Comparison of ENCODE assay signal across 13 mouse cellular contexts in the genomic region with DNA sequence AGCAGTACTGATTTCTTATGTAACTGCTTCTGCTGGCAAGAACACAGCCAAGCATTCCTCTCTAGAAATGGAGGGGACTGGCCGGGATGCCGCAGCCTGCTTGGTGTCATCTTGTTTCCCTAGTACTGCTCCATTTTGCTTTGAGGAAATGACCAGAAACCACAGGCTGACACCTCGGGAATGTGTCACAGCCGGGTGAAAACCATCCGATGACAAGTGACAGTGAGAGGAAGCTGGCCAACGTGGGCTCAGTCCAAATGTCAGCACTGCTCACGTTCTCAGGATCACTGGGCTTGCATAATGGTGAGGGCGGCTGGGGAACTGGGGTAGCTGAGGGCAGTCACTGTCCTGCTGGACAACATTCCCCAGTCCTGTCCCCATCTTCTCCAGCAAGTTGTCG. TPM values are rescaled to one million over a fixed set of nuclear protein-coding genes. Genes with fewer than 3 reads are reported as not detected.
DNase-seq lines count a peak whose midpoint lies in the region; ATAC-seq and TF ChIP-seq lines count a peak whose summit lies in the region.
"Had no signal": no experiment of that assay in that cellular context is flagged by ENCODE, and none has a peak within 500 bp of the region (broad histone marks: within the 10 kb centered on the region; RNA-seq: fewer than 3 reads in every experiment).

No protein-coding gene starts in this region.

- no peak for ATAC-seq in kidney, embryonic 14.5 days (ENCODE audit: low FRiP score, low TSS enrichment)
- no peak for ATAC-seq in kidney, postnatal 0 days (replicated peaks; ENCODE audit: low FRiP score, low read depth)

- no peaks in the 10 kb centered on the region for H3K9me3 ChIP-seq in kidney, embryonic 14.5 days (ENCODE audit: control insufficient read depth, low read length)
- no peaks in the 10 kb centered on the region; the same call in 1 of the 2 replicates for H3K9me3 ChIP-seq in kidney, postnatal 0 days (replicated peaks; ENCODE audit: low read length)
- H3K9me3 ChIP-seq: forebrain, embryonic 12.5 days; hindbrain, embryonic 10.5 days; liver, embryonic 15.5 days had no signal

- no peak for TF ChIP-seq CTCF in kidney, postnatal 0 days (IDR thresholded peaks at IDR 0.05; ENCODE audit: low read depth)
- TF ChIP-seq CTCF in thymus, adult 2 months (IDR thresholded peaks at IDR 0.05; ENCODE audit: borderline replicate concordance, control insufficient read depth, extremely low read depth, insufficient read depth, low read length, poor library complexity) = no peak

- H3K4me2 ChIP-seq in kidney, embryonic 14.5 days (replicated peaks; ENCODE audit: low read depth, low read length) = no peak overlapping the region
- H3K4me2 ChIP-seq in kidney, postnatal 0 days (ENCODE audit: low read length) = no peak overlapping the region
- H3K4me2 ChIP-seq: forebrain, embryonic 12.5 days; liver, embryonic 15.5 days had no signal

- H3K4me3 ChIP-seq in kidney, embryonic 14.5 days (ENCODE audit: low read length) = no peak overlapping the region
- no peak overlapping the region for H3K4me3 ChIP-seq in kidney, postnatal 0 days (replicated peaks; ENCODE audit: low read depth, low read length)
- H3K4me3 ChIP-seq in thymus, adult 2 months (ENCODE audit: control insufficient read depth, insufficient read depth, low read length) = no peak overlapping the region
- H3K4me3 ChIP-seq: forebrain, embryonic 12.5 days; hindbrain, embryonic 10.5 days; liver, embryonic 15.5 days had no signal

- H3K9ac ChIP-seq in kidney, embryonic 14.5 days (ENCODE audit: low read depth, low read length) = no peak overlapping the region
- H3K9ac ChIP-seq in kidney, postnatal 0 days (ENCODE audit: low read depth, low read length) = no peak overlapping the region
- H3K9ac ChIP-seq: forebrain, embryonic 12.5 days; liver, embryonic 15.5 days had no signal

- H3K36me3 ChIP-seq in kidney, embryonic 14.5 days (ENCODE audit: control insufficient read depth, insufficient read depth, low read length) = no peaks in the 10 kb centered on the region
- no peaks in the 10 kb centered on the region for H3K36me3 ChIP-seq in kidney, postnatal 0 days (ENCODE audit: insufficient read depth, low read length)
- no peaks in the 10 kb centered on the region for H3K36me3 ChIP-seq in thymus, adult 2 months (ENCODE audit: control insufficient read depth, insufficient read depth, low read length)
- H3K36me3 ChIP-seq: forebrain, embryonic 12.5 days; hindbrain, embryonic 10.5 days; liver, embryonic 15.5 days had no signal

- H3K27me3 ChIP-seq in kidney, embryonic 14.5 days (ENCODE audit: control insufficient read depth, insufficient read depth, low read length) = no peaks in the 10 kb centered on the region
- H3K27me3 ChIP-seq in kidney, postnatal 0 days (ENCODE audit: insufficient read depth, low read length) = no peaks in the 10 kb centered on the region
- H3K27me3 ChIP-seq in thymus, adult 2 months (ENCODE audit: control insufficient read depth, insufficient read depth, low read length) = no peaks in the 10 kb centered on the region
- H3K27me3 ChIP-seq: CH12.LX; forebrain, embryonic 12.5 days; liver, embryonic 15.5 days had no signal

- no peak overlapping the region for H3K27ac ChIP-seq in kidney, embryonic 14.5 days (ENCODE audit: low read depth, low read length)
- no peak overlapping the region for H3K27ac ChIP-seq in kidney, postnatal 0 days
- H3K27ac ChIP-seq in thymus, adult 2 months (ENCODE audit: control insufficient read depth, insufficient read depth, low read length) = no peak overlapping the region
- H3K27ac ChIP-seq: forebrain, embryonic 12.5 days; hindbrain, embryonic 10.5 days; liver, embryonic 15.5 days had no signal

- 47% methylated on average over 9 of the region's 9 CpGs for WGBS in kidney, embryonic 14.5 days
- WGBS in kidney, postnatal 0 days = 42% methylated on average over 9 of the region's 9 CpGs
- WGBS in thymus, adult 2 months = 42% methylated on average over 9 of the region's 9 CpGs

- H3K4me1 ChIP-seq in kidney, embryonic 14.5 days (ENCODE audit: control insufficient read depth, insufficient read depth, low read length) = no peaks in the 10 kb centered on the region
- H3K4me1 ChIP-seq in kidney, postnatal 0 days (replicated peaks; ENCODE audit: insufficient read depth, low read length) = no peaks in the 10 kb centered on the region
- no peaks in the 10 kb centered on the region for H3K4me1 ChIP-seq in thymus, adult 2 months (replicated peaks; ENCODE audit: control insufficient read depth, insufficient read depth, low read length)
- H3K4me1 ChIP-seq: liver, embryonic 15.5 days had no signal

- peak; percentile 34 for DNase-seq in kidney, adult 18-20 months
- DNase-seq in cerebellum, adult 9-11 months = peak; percentile 38
- DNase-seq in kidney, postnatal 0 days (ENCODE audit: low spot score) = peak; percentile 43
- peak; percentile 50 for DNase-seq in lung, postnatal 25 days (ENCODE audit: low spot score)
- no peak for DNase-seq in thymus, adult 2 months
- DNase-seq in adrenal gland, postnatal 36 days = no peak
- DNase-seq in liver = no peak
- DNase-seq: thymus, postnatal 4 days had no signal

- TF ChIP-seq POLR2A in thymus, adult 2 months (IDR thresholded peaks at IDR 0.05; ENCODE audit: control insufficient read depth, extremely low read depth, insufficient read depth, low read length, poor library complexity) = no peak

RNA-seq across cellular contexts. Expression of a gene that starts 33.5 kb away (rescaled TPM):
- polyA plus RNA-seq in kidney, embryonic 14.5 days (2014; fragmentation: Nextera tagmentation; extraction: Ambion mirVana) = 0.12 and 0.14 TPM in 2 replicates
- polyA plus RNA-seq in kidney, postnatal 0 days (2015; fragmentation: Nextera tagmentation; extraction: Ambion mirVana) = 0.98 and 1.1 TPM in 2 replicates
- 0.92 and 1.4 TPM in 2 replicates for polyA plus RNA-seq in thymus, adult 2 months (2012; rRNA removed)
- total RNA-seq in adrenal gland, postnatal 36 days (2021) = 10 to 100 TPM; 12.0 to 23.9 TPM
- total RNA-seq: CH12.LX had no signal

Comparison
In these comparisons a context has a peak if more than half of its experiments do, and no peak if none do; other contexts are left out.
1. DNase-seq: peak in kidney, adult 18-20 months (single experiment), cerebellum, adult 9-11 months (single experiment), kidney, postnatal 0 days (single experiment) and lung, postnatal 25 days (single experiment); none in thymus, adult 2 months (single experiment), adrenal gland, postnatal 36 days (0 of 2) and liver (single experiment).